Mouse (Mus musculus) kidney, embryonic 15.5 days (tissue): ENCODE results near the gene Irs3. TPM values are rescaled to one million over a fixed set of nuclear protein-coding genes. Genes with fewer than 3 reads are reported as not detected.

Experiments
- ATAC-seq: fragments of 200-750 bp; cut with Nextera tagmentation; replicated peaks from 2 replicates; pipeline ENCODE4 v1.8.0; 2017; ENCODE audit warnings: moderate TSS enrichment; ENCODE audit not compliant: low FRiP score
- H3K27ac ChIP-seq: fragments of 300-500 bp; sonication (generic); 2 replicates; pipeline ENCODE4 v1.5.1; 2015; ENCODE audit warnings: mild to moderate bottlenecking, inconsistent platforms
- H3K27me3 ChIP-seq: fragments of 300-500 bp; sonication (generic); 2 replicates; pipeline ENCODE4 v1.6.1; 2015; ENCODE audit warnings: inconsistent platforms
- H3K36me3 ChIP-seq: fragments of 300-500 bp; sonication (generic); 2 replicates; pipeline ENCODE4 v1.6.1; 2015; ENCODE audit warnings: inconsistent platforms
- H3K4me1 ChIP-seq: fragments of 300-500 bp; sonication (generic); 2 replicates; pipeline ENCODE4 v1.6.1; 2015; ENCODE audit warnings: inconsistent platforms
- H3K4me2 ChIP-seq: fragments of 300-500 bp; sonication (generic); 2 replicates; pipeline ENCODE4 v1.6.1; 2015; ENCODE audit warnings: moderate library complexity, mild to moderate bottlenecking, inconsistent platforms
- H3K4me3 ChIP-seq: fragments of 300-500 bp; sonication (generic); replicated peaks from 2 replicates; pipeline ENCODE4 v1.5.1; 2015; ENCODE audit warnings: mild to moderate bottlenecking, inconsistent platforms
- H3K9ac ChIP-seq: fragments of 300-500 bp; sonication (generic); 2 replicates; pipeline ENCODE4 v1.6.1; 2015; ENCODE audit warnings: mild to moderate bottlenecking, inconsistent platforms
- H3K9me3 ChIP-seq: fragments of 300-500 bp; sonication (generic); replicated peaks from 2 replicates; pipeline ENCODE4 v1.6.1; 2016; ENCODE audit warnings: inconsistent platforms
- WGBS: fragments of 180-500 bp; shearing (Covaris S2); methylation state at CpG from one replicate; pipeline ENCODE4 v1.1.7; 2015; ENCODE audit warnings: mixed read lengths; 5-methylcytosine and 5-hydroxymethylcytosine counted together
- polyA plus RNA-seq: library from polyadenylated mRNA; unstranded; fragments of >200 nt; fragmentation: Nextera tagmentation; extraction: Ambion mirVana; gene quantifications from 2 replicates; pipeline ENCODE4 v1.2.1, GENCODE M21; 2015

The Irs3 gene
- polyA plus RNA-seq, 1 experiment from 2014 or later, result 0.82 TPM

DNA sequence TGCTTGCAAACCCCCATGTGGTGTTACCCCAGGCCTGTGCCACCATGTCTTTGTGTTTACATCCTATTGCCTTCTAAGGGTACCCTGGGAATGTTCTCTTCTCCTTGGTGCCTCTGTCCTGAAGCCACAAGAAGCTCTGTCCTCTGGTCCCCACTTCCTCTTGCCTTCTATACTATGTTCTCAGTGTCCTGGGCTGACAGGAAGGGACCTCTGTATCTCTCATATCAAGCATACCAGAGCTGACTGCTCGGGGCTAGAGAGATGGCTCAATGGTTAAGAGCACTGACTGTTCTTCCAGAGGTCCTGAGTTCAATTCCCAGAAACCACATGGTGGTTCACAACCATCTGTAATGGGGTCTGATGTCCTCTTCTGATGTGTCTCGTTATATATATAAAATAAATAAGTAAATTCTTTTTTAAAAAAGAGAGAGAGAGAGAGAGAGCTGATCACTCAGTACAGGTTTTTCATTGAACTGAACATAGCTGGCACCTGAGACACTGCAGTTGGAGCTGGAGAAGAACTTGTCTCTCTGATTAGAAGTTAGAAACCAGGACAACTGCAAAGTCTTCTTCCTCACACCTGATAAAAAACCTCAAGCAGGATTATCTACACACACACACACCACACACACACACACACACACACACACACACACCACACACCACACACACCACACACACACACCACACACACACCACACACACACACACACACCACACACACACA is 47.3 kb downstream of the Irs3 start:
- 81% methylated on average over 2 of the region's 2 CpGs for WGBS
- peaks cover 11% of the 10 kb centered on the region for H3K36me3 ChIP-seq
- no peak for ATAC-seq

DNA sequence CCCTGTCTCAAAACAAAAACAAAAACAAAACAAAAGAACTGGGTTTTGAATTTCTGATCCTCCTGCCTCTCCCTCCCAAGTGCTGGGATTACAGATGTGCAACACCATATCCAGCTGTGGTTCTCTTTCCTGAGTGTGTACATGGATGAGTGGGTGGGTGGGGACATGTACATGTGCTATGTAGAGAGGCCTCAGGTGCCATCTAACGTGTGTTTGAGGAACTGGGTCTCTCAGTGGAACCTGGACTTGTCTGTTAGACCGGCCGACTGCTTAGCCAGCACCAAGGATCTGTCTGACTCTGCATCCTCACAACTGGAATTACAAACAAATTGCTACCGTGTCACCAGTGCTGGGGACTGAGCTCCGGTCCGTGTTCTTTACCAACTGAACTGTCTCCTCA is 47.9 kb downstream of the Irs3 start:
- H3K27ac ChIP-seq, result no peak overlapping the region
- no peak overlapping the region for H3K4me2 ChIP-seq
- ATAC-seq, result no peak
- WGBS, result 93% methylated on average over 6 of the region's 6 CpGs
- peaks cover 27% of the 10 kb centered on the region for H3K4me1 ChIP-seq
- H3K4me3 ChIP-seq, result no peak overlapping the region
- H3K36me3 ChIP-seq, result peaks cover 11% of the 10 kb centered on the region
- no peak overlapping the region for H3K9ac ChIP-seq
- H3K27me3 ChIP-seq, result no peaks in the 10 kb centered on the region
- H3K9me3 ChIP-seq, result no peaks in the 10 kb centered on the region

More for the DNA sequence above, 47.3 kb downstream of the Irs3 start:
- Histone ChIP-seq H3K4me1 (peaks cover 33% of the 10 kb centered on the region), H3K27me3 (no peaks in the 10 kb centered on the region), H3K27ac (no peak overlapping the region), H3K9ac (no peak overlapping the region), H3K4me2 (no peak overlapping the region), H3K9me3 (no peaks in the 10 kb centered on the region), H3K4me3 (no peak overlapping the region)

DNA sequence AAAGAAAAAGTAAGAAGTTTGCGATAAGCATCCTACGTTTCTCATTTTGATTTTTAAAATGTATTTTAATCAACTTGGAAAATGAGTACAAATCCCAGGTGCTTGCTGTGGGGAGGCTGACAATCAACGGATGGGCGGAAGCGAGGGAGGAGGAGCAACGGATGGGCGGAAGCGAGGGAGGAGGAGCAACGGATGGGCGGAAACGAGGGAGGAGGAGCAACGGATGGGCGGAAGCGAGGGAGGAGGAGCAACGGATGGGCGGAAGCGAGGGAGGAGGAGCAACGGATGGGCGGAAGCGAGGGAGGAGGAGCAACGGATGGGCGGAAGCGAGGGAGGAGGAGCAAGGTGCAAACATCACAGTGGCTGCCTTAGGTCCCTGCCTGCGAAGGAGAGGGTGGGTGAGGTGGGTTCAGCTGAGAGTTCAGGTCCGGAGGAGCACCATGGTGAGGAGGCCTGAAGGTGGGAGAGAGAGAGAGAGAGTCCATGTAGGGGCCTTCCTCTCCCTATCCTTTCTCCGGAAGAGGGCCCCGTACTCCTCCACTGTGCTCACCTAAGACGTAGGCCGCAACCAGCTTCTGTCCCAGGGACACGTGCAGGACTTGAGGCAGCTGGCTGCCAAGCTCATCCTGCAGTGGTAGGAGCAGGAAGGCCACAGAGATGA is 48.8 kb downstream of the Irs3 start:
- no peaks in the 10 kb centered on the region for H3K27me3 ChIP-seq
- H3K27ac ChIP-seq, result peak overlapping the region; percentile 39; the same call in 1 of the 2 replicates
- peaks cover 21% of the 10 kb centered on the region for H3K4me1 ChIP-seq
- WGBS, result 36% methylated on average over 26 of the region's 30 CpGs
- H3K4me2 ChIP-seq, result peak overlapping the region; percentile 48
- ATAC-seq, result no peak
- no peaks in the 10 kb centered on the region for H3K9me3 ChIP-seq
- H3K4me3 ChIP-seq, result peak overlapping the region; percentile 22; the same call in 1 of the 2 replicates
- no peak overlapping the region for H3K9ac ChIP-seq
- peaks cover 11% of the 10 kb centered on the region for H3K36me3 ChIP-seq

DNA sequence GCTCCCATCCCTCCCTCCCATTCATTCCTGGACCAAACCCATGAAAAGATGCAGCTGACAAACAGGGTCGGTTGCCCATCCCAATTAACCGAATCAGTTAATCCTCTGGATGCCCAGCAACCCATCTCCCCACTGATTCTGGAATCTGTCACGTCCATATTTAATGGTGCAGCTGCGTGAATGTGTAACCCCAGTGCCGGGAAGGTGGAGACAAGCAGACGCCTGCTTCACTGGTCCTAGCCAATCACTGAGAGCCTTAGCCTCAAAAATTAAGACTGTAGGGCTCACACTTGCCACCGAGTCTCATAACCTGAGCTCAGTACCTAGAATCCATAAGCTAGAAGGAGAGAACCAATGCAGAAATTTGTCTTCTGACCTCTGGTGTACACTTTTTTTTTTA is 49.6 kb downstream of the Irs3 start:
- Histone ChIP-seq H3K9me3 (no peaks in the 10 kb centered on the region), H3K4me1 (peaks cover 19% of the 10 kb centered on the region), H3K4me3 (no peak overlapping the region), H3K4me2 (no peak overlapping the region), H3K36me3 (peaks cover 11% of the 10 kb centered on the region), H3K27me3 (no peaks in the 10 kb centered on the region), H3K27ac (no peak overlapping the region), H3K9ac (no peak overlapping the region)
- WGBS, result 84% methylated on average over 7 of the region's 7 CpGs
- ATAC-seq, result no peak

Other genes starting within 250 kb of the Irs3 start
- gene Zan, start 168.7 kb downstream of the Irs3 start, polyA plus RNA-seq, result 0.06 and 0.09 TPM in 2 replicates
- gene Pop7, start 143.2 kb downstream of the Irs3 start, polyA plus RNA-seq, result 55.9 and 57.7 TPM in 2 replicates
- 13.2 and 14.7 TPM in 2 replicates for gene Gigyf1, start 127.2 kb downstream of the Irs3 start, polyA plus RNA-seq
- 0.45 TPM in 1 of 2 replicates, not detected in the other for gene Epo, start 112.5 kb downstream of the Irs3 start, polyA plus RNA-seq
- 337 and 348 TPM in 2 replicates for gene Gnb2, start 112.2 kb downstream of the Irs3 start, polyA plus RNA-seq
- gene Actl6b, start 92.2 kb downstream of the Irs3 start, polyA plus RNA-seq, result 0.40 and 1.8 TPM in 2 replicates
- 0.42 and 0.99 TPM in 2 replicates for gene Tfr2, start 75.9 kb downstream of the Irs3 start, polyA plus RNA-seq
- 26.6 and 30.2 TPM in 2 replicates for gene Mospd3, start 44.7 kb downstream of the Irs3 start, polyA plus RNA-seq
- gene Pcolce, start 31.9 kb downstream of the Irs3 start, polyA plus RNA-seq, result 135 and 139 TPM in 2 replicates
- gene Fbxo24, start 16.7 kb downstream of the Irs3 start, polyA plus RNA-seq, result 0.16 and 0.17 TPM in 2 replicates
- 47.4 and 50.6 TPM in 2 replicates for gene Lrch4, start 16.6 kb downstream of the Irs3 start, polyA plus RNA-seq
- gene Gm20605, start 16.5 kb downstream of the Irs3 start, polyA plus RNA-seq, result 10.4 and 13.1 TPM in 2 replicates
- gene Sap25, start 4.4 kb downstream of the Irs3 start, polyA plus RNA-seq, result 8.2 and 10.5 TPM in 2 replicates
- 18.9 and 23.1 TPM in 2 replicates for gene Agfg2, start 39.0 kb upstream of the Irs3 start, polyA plus RNA-seq
- gene Nyap1, start 95.9 kb upstream of the Irs3 start, polyA plus RNA-seq, result 1.8 and 2.1 TPM in 2 replicates
- gene Tsc22d4, start 100.0 kb upstream of the Irs3 start, polyA plus RNA-seq, result 111 and 126 TPM in 2 replicates
- gene Ppp1r35, start 133.1 kb upstream of the Irs3 start, polyA plus RNA-seq, result 25.9 and 33.2 TPM in 2 replicates
- 9.2 and 10.4 TPM in 2 replicates for gene Mepce, start 141.9 kb upstream of the Irs3 start, polyA plus RNA-seq
- gene Zcwpw1, start 142.1 kb upstream of the Irs3 start, polyA plus RNA-seq, result 26.6 and 31.8 TPM in 2 replicates
- gene Pilra, start 190.6 kb upstream of the Irs3 start, polyA plus RNA-seq, result 1.3 and 2.4 TPM in 2 replicates
- gene Pilrb1, start 212.4 kb upstream of the Irs3 start, polyA plus RNA-seq, result 0.33 and 0.66 TPM in 2 replicates
- 0.54 and 1.1 TPM in 2 replicates for gene Pilrb2, start 226.1 kb upstream of the Irs3 start, polyA plus RNA-seq